Mouse (Mus musculus): ENCODE results near the gene Fut7. TPM values are rescaled to one million over a fixed set of nuclear protein-coding genes. Genes with fewer than 3 reads are reported as not detected.
"Not testable (repeated sequence)": the region's sequence is repeated elsewhere in the genome, so short reads cannot be mapped to it uniquely, and the experiment has no call there.

The Fut7 gene
- total RNA-seq, 1 experiment from 2014 or later: 23.6 TPM

DNA sequence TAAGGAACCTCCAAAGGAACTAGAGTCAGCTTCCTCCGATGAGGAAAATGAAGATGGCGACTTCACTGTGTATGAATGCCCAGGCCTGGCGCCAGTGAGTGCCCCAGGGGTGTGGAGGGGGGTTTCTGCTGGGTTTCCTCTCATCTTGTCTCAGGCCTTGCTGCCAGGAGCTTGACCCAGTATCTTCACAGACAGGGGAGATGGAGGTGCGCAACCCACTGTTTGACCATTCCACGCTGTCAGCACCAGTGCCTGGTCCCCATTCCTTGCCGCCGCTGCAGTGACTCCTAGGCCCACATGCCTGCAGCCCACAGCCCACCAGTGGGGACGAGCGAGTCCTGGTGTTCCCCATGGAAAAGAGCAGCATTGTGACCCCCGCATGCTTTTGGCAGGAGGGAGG lies 14.2 kb upstream of the Fut7 start:
- no peak for ATAC-seq (replicated peaks in 1 of 2; ENCODE audit: insufficient read depth in 1 of 2, low FRiP score in 2 of 2, low TSS enrichment in 1 of 2, low read depth in 1 of 2, poor library complexity in 2 of 2, severe bottlenecking in 2 of 2)

DNA sequence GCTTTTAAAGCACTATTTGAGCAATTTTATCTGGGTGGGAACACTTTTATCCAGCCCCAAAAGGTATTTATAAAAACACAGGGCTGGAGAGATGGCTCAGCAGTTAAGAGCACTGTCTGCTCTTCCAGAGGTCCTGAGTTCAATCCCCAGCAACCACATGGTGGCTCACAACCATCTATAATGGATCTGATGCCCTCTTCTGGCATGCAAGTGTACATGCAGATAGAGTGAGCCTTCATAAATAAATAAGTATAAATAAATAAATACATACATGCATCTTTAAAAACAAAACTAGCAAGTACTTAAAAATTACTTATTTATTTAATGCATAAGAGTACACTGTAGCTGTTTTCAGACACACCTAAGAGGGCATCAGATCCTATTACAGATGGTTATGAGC lies 9.6 kb upstream of the Fut7 start:
- ATAC-seq (replicated peaks in 1 of 2; ENCODE audit: insufficient read depth in 1 of 2, low FRiP score in 2 of 2, low TSS enrichment in 1 of 2, low read depth in 1 of 2, poor library complexity in 2 of 2, severe bottlenecking in 2 of 2): not testable (repeated sequence)

DNA sequence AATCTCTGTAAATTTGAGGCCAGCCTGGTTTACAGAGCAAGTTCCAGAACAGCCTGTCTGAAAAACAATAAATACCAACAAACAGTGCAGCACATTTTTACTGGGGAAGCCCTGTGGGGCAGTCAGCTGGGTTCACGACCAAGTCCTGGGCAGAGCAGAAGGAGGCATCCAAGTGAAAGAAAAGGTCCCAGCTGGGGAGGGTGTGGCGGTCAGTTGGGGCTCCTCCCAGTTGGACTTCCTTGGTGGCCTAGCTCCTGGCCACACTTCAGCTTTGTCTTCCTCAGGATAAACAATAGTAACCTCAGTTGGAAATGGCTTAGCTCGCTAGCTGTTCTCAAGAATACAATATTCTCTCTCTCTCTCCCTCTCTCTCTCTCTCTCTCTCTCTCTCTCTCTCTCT lies 5.6 kb upstream of the Fut7 start:
- ATAC-seq (replicated peaks in 1 of 2; ENCODE audit: insufficient read depth in 1 of 2, low FRiP score in 2 of 2, low TSS enrichment in 1 of 2, low read depth in 1 of 2, poor library complexity in 2 of 2, severe bottlenecking in 2 of 2): no peak

DNA sequence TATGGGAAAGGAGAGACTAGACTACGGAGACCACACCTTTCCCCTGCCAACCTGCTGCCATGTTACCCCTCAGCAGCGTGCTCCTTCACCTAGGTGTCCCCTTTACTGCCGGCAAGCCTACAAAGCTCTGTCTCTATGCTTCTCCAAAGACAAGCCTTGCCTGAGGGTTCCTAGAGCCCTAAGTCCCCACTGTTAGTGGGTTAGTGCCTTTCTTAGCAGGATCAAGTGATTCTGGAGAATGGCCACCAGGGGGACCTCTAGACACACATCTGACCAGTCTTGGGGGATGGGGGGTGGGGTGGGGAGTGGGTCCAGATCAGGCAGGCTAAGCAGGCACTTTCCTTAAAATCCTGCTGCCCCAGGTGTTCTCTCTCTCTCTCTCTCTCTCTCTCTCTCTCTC lies 1.2 kb upstream of the Fut7 start:
- ATAC-seq (replicated peaks in 1 of 2; ENCODE audit: insufficient read depth in 1 of 2, low FRiP score in 2 of 2, low TSS enrichment in 1 of 2, low read depth in 1 of 2, poor library complexity in 2 of 2, severe bottlenecking in 2 of 2): peak; percentile 13 to 27; a peak in 1 of 4 replicates

DNA sequence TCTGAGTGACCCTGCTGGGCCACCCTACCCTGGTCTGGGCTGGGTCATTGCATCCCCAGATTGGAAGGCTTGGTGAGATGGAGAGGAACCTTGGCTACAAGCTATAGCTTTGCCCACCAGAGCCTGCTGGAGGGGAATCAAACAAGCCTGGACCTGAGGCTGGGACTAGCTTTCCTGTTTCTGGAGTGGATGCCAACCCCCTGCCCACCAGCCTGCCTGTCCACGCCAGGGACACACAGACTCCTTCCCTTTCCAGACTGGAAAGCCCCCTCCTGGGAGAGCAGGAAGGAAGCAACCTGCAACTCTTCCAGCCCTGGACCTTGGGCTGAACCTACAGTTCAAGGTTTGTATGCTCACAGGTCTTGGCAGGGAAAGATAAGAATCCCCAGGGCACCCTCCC lies 559 bp downstream of the Fut7 start:
- ATAC-seq (replicated peaks in 1 of 2; ENCODE audit: insufficient read depth in 1 of 2, low FRiP score in 2 of 2, low TSS enrichment in 1 of 2, low read depth in 1 of 2, poor library complexity in 2 of 2, severe bottlenecking in 2 of 2): no peak

DNA sequence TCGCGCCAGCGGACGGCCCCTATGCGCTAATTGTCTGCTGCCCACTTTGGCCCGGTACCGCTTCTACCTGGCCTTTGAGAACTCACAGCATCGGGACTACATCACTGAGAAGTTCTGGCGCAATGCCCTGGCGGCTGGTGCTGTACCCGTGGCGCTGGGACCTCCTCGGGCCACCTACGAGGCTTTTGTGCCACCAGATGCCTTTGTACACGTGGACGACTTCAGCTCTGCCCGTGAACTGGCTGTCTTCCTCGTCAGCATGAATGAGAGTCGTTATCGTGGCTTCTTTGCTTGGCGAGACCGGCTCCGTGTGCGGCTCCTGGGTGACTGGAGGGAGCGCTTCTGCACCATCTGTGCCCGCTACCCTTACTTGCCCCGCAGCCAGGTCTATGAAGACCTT lies 2.4 kb downstream of the Fut7 start:
- ATAC-seq (replicated peaks in 1 of 2; ENCODE audit: insufficient read depth in 1 of 2, low FRiP score in 2 of 2, low TSS enrichment in 1 of 2, low read depth in 1 of 2, poor library complexity in 2 of 2, severe bottlenecking in 2 of 2): no peak

DNA sequence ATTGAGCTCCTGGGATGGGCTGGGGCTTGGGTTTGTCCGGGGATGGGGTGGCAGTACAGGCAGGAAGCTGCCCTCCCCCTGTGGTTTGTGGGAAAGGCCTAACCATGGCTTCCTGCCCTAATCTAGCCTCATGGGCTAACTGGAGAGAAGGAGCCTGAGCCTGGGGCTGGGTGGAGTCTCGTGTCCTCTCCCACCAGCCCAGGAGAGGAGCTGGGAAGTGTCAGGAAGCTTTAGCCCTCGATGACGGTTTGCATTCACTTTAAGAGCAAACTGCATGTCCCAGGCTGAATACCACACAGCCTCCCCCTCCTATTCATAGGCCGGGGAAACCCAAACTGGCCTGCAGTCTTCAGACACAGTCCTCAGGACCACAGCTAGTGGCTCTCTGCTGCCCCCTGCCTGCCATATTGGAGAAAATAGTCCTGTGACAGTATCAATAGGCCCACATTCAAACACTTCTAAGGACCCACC lies 3.7 kb downstream of the Fut7 start:
- ATAC-seq (replicated peaks in 1 of 2; ENCODE audit: insufficient read depth in 1 of 2, low FRiP score in 2 of 2, low TSS enrichment in 1 of 2, low read depth in 1 of 2, poor library complexity in 2 of 2, severe bottlenecking in 2 of 2): peak; percentile 29 to 43

DNA sequence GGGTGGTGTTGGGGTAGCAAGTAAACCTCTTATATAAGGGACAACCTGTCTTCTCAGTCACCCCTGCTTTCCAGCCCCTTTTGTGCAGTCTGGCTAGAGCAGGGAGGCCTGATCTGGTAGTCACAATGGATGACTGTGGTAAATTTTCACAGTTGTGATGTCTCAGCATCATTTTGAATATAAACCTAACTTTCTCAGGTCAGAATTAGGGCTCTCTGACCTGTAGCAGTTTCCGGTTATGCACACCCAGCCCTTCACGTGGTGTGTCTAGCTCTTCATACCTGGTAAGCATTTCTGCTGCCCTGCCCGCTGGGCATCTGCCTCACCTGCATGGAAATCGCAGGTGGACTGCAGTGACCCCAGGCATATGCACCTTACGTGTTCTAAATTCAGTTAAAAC lies 4.2 kb downstream of the Fut7 start:
- ATAC-seq (replicated peaks in 1 of 2; ENCODE audit: insufficient read depth in 1 of 2, low FRiP score in 2 of 2, low TSS enrichment in 1 of 2, low read depth in 1 of 2, poor library complexity in 2 of 2, severe bottlenecking in 2 of 2): no peak

DNA sequence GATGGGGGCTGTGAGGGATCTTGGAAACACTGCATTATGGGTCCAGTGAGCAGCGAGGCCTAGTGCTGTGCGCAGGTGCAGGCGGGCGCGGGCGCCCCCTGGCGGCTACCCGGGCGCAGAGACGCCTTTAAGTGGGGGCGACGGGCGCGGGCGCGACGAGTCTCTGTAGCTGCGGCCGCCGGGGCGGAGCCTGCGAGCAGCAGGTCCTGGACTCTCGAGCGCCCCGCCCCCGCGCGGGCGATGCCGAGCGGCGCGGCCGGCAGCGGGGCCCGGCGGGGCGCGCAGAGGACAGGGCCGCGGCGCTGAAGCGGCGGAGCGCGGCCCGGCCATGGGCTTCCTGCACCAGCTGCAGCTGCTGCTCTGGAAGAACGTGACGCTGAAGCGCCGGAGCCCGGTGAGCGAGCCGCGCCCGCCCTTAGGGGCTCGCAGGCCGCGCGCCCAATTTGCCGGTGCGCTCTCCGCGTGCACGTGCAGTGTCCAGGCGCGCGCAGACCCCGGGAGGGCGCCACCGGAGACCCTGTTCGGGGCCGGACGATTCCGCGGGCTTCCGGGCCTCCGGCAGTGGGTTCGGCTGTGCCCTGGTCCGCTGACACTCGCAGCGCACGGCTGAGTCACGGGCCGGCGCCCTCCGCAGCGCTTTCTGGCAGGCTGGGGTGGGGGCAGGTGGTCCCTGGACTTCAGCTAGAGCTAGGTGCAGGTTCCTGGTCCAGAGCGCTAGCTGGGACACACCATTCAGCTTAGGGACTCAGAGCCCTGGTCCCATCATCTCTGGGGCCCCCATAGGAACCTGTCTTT lies 5.6 kb downstream of the Fut7 start, which contains the start of gene Abca2:
TSS of gene Abca2 (plus strand) at position 262 of the 795 bp plus-strand sequence.
- peak; percentile 58 to 63 for ATAC-seq (replicated peaks in 1 of 2; ENCODE audit: insufficient read depth in 1 of 2, low FRiP score in 2 of 2, low TSS enrichment in 1 of 2, low read depth in 1 of 2, poor library complexity in 2 of 2, severe bottlenecking in 2 of 2)

DNA sequence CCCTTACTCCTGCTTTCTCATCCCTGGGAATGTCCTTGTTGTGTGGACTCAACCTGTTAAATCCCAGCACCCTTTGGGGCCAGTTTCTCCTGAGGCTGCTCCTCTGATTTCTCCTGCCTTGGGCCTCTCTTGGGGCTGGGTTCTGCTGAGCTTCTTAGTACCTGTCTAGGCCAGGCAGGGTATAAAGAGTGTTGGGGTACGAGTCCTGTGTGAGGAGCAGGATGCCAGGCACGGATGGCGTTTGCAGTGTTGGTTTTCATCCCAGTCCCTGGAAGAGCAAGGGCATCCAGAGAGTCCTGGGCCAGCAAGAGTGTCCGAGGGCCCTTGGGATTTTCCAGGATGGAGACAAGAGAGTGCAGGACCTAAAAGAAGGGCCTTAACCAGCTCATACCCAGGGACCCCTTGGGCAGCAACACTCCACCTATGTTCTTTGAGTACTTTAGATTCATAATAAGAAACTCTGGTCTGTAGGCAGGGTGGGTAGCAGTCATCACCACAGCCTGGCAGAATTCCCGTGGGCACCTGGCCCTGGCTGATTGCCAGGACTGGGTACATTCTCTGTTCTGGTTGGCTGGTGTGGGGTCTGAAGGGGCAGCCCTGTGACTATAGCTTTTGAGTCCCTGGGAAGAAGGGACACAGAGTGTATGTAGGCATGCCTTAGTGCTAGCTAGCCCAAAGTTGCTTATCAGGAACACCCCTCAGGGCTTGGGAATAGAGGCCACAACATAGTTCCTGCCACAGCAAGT lies 6.5 kb downstream of the Fut7 start:
- no peak for ATAC-seq (replicated peaks in 1 of 2; ENCODE audit: insufficient read depth in 1 of 2, low FRiP score in 2 of 2, low TSS enrichment in 1 of 2, low read depth in 1 of 2, poor library complexity in 2 of 2, severe bottlenecking in 2 of 2)

DNA sequence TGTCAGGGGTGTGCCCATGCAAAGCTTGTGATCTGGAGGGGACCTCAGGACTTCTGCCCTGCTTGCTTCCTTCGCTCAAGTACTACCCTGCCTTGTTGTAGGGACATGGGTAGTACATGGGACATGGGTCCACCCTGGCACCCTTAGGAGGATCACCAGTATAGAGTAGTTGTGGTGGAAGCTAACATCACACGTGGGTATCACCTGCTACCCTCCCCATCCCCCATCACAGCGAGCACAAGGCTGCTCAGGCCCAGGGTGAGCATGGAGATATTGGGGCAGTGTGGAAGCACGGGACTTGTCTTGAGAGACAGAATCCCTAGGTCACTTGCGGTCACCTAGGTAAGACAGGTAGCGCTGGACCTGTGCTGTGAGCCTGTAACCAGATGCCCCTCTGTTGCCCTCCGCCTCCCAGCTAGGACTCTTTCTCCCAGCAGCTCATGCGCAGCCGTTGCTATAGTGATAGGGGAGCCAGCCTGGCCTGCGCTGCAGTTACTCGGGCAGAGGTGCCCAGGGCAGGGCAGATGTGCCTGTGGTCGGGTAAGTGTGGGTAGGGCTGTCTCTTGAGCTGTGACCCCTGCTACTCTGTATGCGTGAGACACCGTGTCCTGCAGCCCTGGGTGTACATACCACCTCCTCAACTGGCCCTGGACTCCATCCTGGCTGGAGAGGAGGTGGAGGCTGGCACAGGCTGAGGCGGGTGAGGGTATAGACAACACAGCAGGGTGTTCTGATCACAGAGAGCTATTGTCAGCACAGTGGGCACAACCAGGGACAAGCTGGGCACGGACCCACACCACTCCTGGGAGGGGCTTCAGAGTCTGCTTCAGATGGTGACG lies 7.5 kb downstream of the Fut7 start:
- ATAC-seq (replicated peaks in 1 of 2; ENCODE audit: insufficient read depth in 1 of 2, low FRiP score in 2 of 2, low TSS enrichment in 1 of 2, low read depth in 1 of 2, poor library complexity in 2 of 2, severe bottlenecking in 2 of 2): no peak

DNA sequence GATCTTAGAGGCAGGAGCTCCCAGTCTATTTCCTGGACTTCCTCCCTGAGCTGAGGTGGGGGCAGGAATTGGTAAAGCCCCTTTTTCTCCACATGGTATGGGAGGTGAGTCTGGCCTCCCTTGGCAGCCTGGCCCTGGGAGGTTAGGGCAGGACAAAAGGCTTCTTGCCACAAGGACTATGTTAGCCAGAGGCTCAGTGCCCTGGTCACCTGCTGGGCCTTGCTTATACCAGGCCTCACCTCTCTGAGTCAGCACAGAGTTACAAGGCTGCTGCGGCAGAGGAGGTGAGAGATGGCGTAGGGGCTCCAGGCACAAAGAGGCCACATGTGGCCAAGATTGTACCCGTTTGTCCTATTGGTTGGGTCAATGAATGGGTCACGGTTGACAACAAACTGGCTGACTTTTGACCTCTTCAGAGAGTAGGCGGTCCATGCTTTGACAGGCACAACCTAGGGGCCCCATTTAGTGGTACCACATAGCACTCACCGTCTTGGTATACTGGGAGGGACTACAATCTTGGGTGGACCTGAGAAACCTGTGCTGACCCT lies 8.3 kb downstream of the Fut7 start:
- ATAC-seq (replicated peaks in 1 of 2; ENCODE audit: insufficient read depth in 1 of 2, low FRiP score in 2 of 2, low TSS enrichment in 1 of 2, low read depth in 1 of 2, poor library complexity in 2 of 2, severe bottlenecking in 2 of 2): no peak

DNA sequence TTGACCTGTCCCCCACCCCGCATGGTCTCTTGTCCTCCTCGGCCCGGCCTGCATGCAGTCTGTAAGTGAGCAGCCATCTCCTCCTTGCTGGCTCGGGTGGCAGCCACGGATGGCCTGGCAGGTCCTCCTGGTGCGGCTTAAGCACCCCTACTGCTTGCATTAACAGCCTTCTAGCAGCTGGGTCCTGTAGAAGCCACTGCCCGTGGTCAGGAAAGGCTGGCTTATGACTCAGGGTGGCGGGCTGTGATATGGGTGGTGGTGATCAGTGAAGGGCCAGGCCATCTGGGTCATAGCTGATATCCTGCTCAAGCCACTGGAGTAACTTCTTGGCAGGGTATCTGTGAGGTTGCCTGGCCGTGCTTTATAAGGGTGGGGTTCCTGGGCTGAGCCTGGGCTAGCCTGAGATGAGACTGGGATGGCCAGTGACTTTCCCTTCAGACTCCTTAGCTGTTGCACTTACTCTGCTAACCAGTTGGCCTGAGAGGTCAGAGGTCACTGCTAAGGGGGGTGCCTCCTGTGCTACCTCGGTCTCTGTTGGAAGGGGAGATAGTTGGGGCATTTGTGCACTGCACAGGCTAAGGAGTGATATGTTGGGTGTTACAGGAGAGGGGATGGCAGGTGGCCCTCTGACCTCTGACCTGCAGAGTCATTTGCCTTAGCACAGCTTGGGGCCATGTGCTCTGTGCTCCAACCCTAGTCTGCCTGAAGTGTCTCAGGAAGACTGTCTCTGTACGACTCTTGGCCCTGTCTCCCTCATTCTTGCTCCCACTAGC lies 9.4 kb downstream of the Fut7 start:
- ATAC-seq (replicated peaks in 1 of 2; ENCODE audit: insufficient read depth in 1 of 2, low FRiP score in 2 of 2, low TSS enrichment in 1 of 2, low read depth in 1 of 2, poor library complexity in 2 of 2, severe bottlenecking in 2 of 2): no peak

DNA sequence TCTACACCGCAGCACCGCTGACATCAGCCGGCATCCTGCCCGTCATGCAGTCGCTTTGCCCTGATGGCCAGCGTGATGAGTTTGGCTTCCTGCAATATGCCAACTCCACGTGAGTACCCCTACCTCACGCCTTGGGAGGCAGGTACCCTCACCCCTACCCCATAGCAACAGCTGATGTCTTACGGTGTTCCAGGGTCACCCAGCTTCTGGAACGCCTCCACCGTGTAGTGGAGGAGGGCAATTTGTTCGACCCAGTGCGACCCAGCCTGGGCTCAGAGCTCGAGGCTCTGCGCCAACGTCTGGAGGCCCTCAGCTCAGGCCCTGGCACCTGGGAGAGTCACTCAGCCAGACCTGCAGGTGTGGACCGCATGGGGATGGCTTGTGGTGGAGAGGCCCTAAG lies 10.0 kb downstream of the Fut7 start:
- no peak for ATAC-seq (replicated peaks in 1 of 2; ENCODE audit: insufficient read depth in 1 of 2, low FRiP score in 2 of 2, low TSS enrichment in 1 of 2, low read depth in 1 of 2, poor library complexity in 2 of 2, severe bottlenecking in 2 of 2)

DNA sequence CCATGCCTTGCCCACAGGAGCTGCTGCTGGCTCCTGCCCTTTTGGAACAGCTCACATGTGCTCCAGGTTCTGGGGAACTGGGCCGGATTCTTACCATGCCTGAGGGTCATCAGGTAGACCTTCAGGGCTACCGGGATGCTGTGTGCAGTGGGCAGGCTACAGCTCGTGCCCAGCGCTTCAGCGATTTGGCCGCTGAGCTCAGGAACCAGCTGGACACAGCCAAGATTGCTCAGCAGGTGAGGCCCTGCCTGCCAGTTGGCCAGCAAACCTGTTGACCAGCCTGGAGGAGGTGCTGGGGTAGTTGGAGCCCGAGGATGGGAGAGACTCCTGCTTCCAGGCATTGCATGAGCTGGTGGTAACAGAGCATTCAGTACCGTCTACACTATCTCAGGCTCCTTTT lies 11.2 kb downstream of the Fut7 start:
- no peak for ATAC-seq (replicated peaks in 1 of 2; ENCODE audit: insufficient read depth in 1 of 2, low FRiP score in 2 of 2, low TSS enrichment in 1 of 2, low read depth in 1 of 2, poor library complexity in 2 of 2, severe bottlenecking in 2 of 2)

DNA sequence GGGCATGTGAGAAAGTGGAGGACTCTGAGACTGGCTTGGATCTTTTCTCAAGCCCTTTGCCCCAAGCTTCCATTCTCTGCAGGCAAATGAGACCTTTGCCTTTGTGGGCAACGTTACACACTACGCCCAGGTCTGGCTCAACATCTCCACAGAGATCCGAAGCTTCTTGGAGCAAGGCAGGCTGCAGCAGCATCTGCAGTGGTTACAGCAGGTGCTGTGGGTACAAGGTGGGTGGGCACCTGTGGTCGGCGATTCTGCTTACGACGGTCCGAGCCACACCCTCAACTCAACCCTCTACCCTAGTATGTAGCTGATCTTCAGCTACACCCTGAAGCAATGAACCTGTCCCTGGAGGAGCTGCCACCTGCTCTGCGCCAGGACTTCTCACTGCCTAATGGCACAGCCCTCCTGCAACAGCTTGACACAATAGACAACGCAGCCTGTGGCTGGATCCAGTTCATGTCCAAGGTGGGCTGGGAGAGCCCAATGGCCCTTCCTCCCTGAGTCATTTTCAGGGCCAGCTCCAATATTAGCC lies 13.3 kb downstream of the Fut7 start:
- ATAC-seq (replicated peaks in 1 of 2; ENCODE audit: insufficient read depth in 1 of 2, low FRiP score in 2 of 2, low TSS enrichment in 1 of 2, low read depth in 1 of 2, poor library complexity in 2 of 2, severe bottlenecking in 2 of 2): no peak

DNA sequence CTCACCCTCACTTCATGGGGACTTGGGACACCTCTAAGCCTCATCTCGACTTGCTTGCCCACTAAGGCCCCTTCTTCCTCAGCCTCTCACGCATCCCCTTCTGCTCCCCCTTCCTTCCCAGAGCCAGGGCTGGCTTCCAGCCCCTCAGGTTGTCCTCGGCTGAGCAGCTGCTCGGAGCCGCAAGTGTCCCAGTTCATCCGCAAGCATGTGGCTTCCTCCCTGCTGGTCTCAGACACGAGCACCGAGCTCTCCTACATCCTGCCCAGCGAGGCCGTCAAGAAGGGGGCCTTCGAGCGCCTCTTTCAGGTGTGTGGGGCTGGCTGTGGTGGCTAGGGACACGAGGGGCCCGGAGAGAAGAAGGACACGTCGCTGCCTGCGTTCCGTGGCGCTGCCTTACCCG lies 18.0 kb downstream of the Fut7 start:
- ATAC-seq (replicated peaks in 1 of 2; ENCODE audit: insufficient read depth in 1 of 2, low FRiP score in 2 of 2, low TSS enrichment in 1 of 2, low read depth in 1 of 2, poor library complexity in 2 of 2, severe bottlenecking in 2 of 2): no peak
